Mouse (Mus musculus): Measurements from ENCODE around the gene Nostrin. TPM values are rescaled to one million over a fixed set of nuclear protein-coding genes. Genes with fewer than 3 reads are reported as not detected.

Nostrin gene
- polyA plus RNA-seq, 1 experiment, result 0.60 TPM

DNA sequence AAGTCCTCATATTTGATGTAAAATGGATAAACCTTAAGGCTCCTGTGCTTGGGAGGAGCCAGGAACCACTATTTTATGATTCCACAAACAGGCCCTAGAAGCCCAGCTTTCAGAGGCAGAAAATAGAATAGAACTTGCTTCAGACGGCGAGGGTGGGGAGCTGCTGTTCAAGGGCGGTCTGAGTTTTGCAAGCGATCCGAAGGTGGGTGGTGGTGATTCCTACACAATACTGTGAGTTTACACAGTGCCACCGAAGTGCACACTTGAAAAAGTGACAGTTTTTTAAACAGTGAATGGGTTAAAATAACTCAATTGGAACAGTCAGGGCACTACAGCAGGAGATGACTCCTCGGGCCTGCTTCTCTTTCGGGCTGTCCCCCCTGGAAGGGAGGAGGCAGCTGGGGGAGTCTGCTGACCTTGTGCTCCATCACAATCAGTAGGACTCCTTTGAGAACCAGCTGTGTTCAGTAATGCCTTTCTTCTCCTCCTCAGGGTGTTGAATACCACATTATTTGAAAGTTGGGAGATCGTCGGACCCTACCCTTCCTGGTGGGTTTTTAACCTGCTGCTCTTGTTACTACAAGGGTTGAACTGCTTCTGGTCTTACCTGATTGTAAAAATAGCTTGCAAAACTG, 31.0 kb upstream of the Nostrin start:
- H3K27ac ChIP-seq (ENCODE audit: insufficient read depth, low read length), result no peak overlapping the region
- TF ChIP-seq POLR2A (IDR thresholded peaks at IDR 0.05; ENCODE audit: low read depth, low read length) (no peak), CTCF (IDR thresholded peaks at IDR 0.05; ENCODE audit: borderline replicate concordance, insufficient read depth, low read length) (no peak)
- H3K4me3 ChIP-seq (ENCODE audit: insufficient read depth, low read length), result no peak overlapping the region
- H3K4me1 ChIP-seq (ENCODE audit: control insufficient read depth, insufficient read depth, low read length), result peaks cover 4% of the 10 kb centered on the region

DNA sequence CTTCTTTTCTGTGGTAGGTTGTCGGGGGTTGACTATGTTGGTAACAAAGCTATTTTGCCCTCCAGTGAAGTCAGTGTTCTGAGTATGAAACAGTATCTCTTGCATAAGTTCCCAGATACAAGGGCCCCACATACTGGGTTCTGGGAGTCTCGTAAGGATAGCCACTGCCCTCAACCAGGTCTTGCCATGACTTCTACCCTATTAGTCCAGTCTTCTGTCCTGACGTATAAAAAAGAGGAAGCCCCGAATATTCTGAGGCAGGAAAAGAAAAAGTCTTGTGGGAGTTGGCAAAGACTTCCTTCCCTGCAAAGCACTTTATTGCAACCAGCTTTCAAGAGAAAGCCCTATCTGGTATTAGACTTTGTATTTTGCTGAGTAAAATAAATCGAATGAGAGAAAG, 26.4 kb upstream of the Nostrin start:
- TF ChIP-seq POLR2A (IDR thresholded peaks at IDR 0.05; ENCODE audit: low read depth, low read length) (no peak), CTCF (IDR thresholded peaks at IDR 0.05; ENCODE audit: borderline replicate concordance, insufficient read depth, low read length) (no peak)
- H3K27ac ChIP-seq (ENCODE audit: insufficient read depth, low read length), result peak overlapping the region; percentile 60

DNA sequence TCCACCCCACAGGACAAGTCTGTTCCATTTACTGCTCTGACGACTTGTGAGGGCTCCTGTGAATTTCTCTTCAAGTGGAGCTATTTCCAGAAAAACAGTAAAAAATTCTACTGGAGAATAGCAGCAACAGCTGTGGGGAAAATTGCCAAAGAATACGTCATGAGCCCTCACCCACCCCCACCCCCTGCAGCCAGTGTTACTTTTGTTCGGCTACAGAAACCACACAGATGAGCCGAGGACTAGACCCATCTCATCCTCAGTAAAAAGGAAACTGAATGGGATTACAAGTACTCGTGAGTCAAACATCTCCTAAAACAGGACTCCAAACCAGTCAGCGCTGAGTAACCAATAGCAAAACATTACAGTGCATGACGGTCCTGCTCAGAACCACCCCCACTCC, 25.9 kb upstream of the Nostrin start:
- Histone ChIP-seq H3K4me1 (ENCODE audit: control insufficient read depth, insufficient read depth, low read length) (peaks cover 4% of the 10 kb centered on the region), H3K4me3 (ENCODE audit: insufficient read depth, low read length) (no peak overlapping the region), H3K27ac (ENCODE audit: insufficient read depth, low read length) (peak overlapping the region; percentile 60)
- no peak for TF ChIP-seq CTCF (IDR thresholded peaks at IDR 0.05; ENCODE audit: borderline replicate concordance, insufficient read depth, low read length)
- TF ChIP-seq POLR2A (IDR thresholded peaks at IDR 0.05; ENCODE audit: low read depth, low read length), result no peak

More for the DNA sequence above, 26.4 kb upstream of the Nostrin start:
- H3K4me1 ChIP-seq (ENCODE audit: control insufficient read depth, insufficient read depth, low read length), result peaks cover 4% of the 10 kb centered on the region
- no peak overlapping the region for H3K4me3 ChIP-seq (ENCODE audit: insufficient read depth, low read length)

DNA sequence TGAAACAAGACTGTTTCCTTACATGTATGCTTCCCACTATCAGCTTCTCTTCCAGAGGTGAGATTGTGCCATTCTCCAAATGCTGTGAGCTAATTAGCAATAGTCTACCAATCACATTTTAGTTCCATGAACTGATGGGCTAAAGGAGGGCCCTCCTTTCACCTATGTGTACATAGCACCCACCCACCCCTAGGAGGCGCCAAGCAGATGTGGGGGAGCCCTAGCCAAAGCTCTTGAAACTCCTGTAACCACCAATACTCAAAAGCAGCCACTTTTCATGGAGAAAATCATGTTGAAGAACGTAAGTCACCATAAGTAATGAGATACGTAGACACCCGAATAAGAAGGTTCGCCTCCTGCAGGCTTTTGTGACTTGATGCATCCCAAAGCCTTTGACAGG, 23.0 kb upstream of the Nostrin start:
- TF ChIP-seq POLR2A (IDR thresholded peaks at IDR 0.05; ENCODE audit: low read depth, low read length) (no peak), CTCF (IDR thresholded peaks at IDR 0.05; ENCODE audit: borderline replicate concordance, insufficient read depth, low read length) (no peak)
- no peak overlapping the region for H3K4me3 ChIP-seq (ENCODE audit: insufficient read depth, low read length)

DNA sequence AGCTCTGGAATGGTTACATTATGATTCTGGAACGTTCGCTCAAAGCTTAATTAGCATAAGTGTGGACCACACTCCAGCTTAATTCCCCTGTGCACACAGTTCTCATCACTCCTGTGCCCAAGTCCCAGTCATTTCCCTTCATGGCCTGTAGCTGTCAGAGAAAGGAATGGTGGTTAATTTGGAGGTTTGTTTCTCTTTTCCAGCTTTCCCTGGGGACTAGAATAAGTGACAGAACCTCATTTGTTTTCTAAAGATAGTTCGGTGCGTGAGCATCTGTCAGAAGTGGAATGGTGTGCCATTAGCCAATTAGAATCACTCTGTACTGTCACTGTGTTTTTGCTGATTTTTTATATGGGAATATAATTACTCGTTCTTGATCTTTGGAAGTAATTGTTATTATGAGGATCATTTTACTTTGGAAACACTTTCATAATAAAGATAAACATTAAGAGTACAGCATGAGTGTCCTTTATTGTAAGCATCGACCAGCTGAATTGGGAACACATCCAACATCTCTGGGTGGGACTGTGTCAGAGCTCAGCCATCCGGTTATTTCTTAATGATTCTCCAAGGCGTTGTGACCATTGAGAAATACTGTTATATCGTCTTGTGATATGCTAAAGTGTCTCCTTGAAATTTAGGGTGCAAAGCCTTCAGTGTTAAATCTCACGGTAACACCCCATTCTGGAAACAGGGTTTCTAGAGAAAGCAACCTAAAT, 21.6 kb upstream of the Nostrin start:
- no peak overlapping the region for H3K4me3 ChIP-seq (ENCODE audit: insufficient read depth, low read length)
- H3K4me1 ChIP-seq (ENCODE audit: control insufficient read depth, insufficient read depth, low read length), result peaks cover 3% of the 10 kb centered on the region
- no peak for TF ChIP-seq POLR2A (IDR thresholded peaks at IDR 0.05; ENCODE audit: low read depth, low read length)
- no peak for TF ChIP-seq CTCF (IDR thresholded peaks at IDR 0.05; ENCODE audit: borderline replicate concordance, insufficient read depth, low read length)
- no peak overlapping the region for H3K27ac ChIP-seq (ENCODE audit: insufficient read depth, low read length)

More for the DNA sequence above, 23.0 kb upstream of the Nostrin start:
- H3K4me1 ChIP-seq (ENCODE audit: control insufficient read depth, insufficient read depth, low read length), result peaks cover 4% of the 10 kb centered on the region
- no peak overlapping the region for H3K27ac ChIP-seq (ENCODE audit: insufficient read depth, low read length)

DNA sequence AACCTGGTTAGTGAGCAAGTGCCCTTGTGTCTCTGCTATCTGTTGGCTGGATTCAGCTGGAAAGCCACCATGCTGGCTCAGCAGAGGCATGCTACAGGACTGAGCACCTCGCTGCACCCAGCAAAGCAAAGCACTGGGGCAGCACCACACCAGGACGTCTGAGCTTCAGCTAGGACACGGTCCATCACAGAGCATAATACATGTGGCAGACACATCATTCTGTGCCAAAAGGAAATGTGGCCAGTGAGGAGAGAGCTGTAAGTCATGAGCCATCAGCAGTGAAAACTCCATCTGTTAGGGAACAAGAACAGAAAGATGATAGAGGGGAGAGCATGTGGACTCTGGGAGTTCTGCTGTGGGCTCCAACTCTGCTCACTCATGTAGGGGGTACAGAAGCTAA, 19.7 kb upstream of the Nostrin start:
- no peaks in the 10 kb centered on the region for H3K4me1 ChIP-seq (ENCODE audit: control insufficient read depth, insufficient read depth, low read length)
- H3K27ac ChIP-seq (ENCODE audit: insufficient read depth, low read length), result no peak overlapping the region
- H3K4me3 ChIP-seq (ENCODE audit: insufficient read depth, low read length), result no peak overlapping the region
- TF ChIP-seq POLR2A (IDR thresholded peaks at IDR 0.05; ENCODE audit: low read depth, low read length) (no peak), CTCF (IDR thresholded peaks at IDR 0.05; ENCODE audit: borderline replicate concordance, insufficient read depth, low read length) (no peak)

DNA sequence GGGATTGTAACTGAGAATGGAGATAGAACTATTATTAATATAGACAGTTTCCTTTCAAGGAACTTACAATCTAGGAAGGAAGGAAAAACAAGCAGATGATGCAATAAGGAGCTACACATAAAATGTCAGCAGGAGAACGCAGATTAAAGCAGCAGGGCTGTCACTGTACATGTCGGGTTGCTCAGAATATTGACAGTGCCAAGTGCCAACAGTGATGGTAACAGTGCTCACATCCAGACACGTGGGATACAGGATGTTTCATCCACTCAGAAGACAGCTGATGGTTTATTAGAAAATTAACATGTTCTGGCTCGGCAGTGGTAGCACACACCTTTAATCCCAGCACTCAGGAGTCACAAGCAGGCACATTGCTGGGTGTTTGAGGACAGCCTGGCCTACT, 18.8 kb upstream of the Nostrin start:
- TF ChIP-seq POLR2A (IDR thresholded peaks at IDR 0.05; ENCODE audit: low read depth, low read length) (no peak), CTCF (IDR thresholded peaks at IDR 0.05; ENCODE audit: borderline replicate concordance, insufficient read depth, low read length) (no peak)
- Histone ChIP-seq H3K27ac (ENCODE audit: insufficient read depth, low read length) (no peak overlapping the region), H3K4me1 (ENCODE audit: control insufficient read depth, insufficient read depth, low read length) (0 out of 2 replicates have a peak, but pooled peaks cover under 1% of the 10 kb centered on the region), H3K4me3 (ENCODE audit: insufficient read depth, low read length) (no peak overlapping the region)

DNA sequence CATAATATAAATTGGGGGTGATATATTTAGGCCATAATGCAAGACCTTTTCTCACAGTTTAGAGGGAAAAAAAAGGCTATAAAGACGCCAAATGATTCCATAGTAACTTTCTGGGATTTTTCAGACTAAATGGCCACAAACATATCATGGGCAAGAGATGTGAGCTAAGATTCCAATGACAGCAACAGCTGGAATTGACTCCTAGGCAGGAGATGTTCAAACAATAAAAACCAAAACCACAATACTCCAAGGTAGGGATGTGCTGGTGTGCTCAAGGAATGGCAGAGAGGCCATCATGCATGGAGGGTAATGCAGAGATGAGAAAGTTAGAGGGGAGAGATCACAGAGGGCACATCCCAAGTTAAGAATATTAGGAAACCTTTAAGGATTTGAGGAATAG, 16.6 kb upstream of the Nostrin start:
- 0 out of 2 replicates have a peak, but pooled peaks cover 4% of the 10 kb centered on the region for H3K4me1 ChIP-seq (ENCODE audit: control insufficient read depth, insufficient read depth, low read length)
- H3K27ac ChIP-seq (ENCODE audit: insufficient read depth, low read length), result no peak overlapping the region
- TF ChIP-seq POLR2A (IDR thresholded peaks at IDR 0.05; ENCODE audit: low read depth, low read length), result no peak
- no peak overlapping the region for H3K4me3 ChIP-seq (ENCODE audit: insufficient read depth, low read length)

DNA sequence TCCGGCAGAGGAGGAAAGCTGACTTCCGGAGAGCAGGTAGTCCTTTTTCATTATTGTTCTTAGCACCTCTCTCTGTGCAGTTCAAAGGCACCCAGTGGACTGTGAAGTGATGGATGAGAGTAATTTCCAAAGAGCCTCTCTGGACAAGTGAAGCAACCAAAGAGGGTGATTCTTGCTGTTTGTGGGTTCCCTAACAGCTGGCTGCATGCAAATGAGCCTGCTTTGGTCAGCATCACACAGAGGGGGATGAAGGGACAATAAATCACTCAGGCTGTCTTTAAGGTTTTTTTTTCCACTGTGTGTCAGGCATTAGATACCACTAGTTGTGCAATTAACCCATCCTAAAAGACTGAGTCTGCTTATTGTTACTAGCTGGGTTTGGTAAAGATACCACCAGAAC, 15.9 kb upstream of the Nostrin start:
- Histone ChIP-seq H3K4me3 (ENCODE audit: insufficient read depth, low read length) (no peak overlapping the region), H3K4me1 (ENCODE audit: control insufficient read depth, insufficient read depth, low read length) (0 out of 2 replicates have a peak, but pooled peaks cover 4% of the 10 kb centered on the region), H3K27ac (ENCODE audit: insufficient read depth, low read length) (no peak overlapping the region)
- TF ChIP-seq POLR2A (IDR thresholded peaks at IDR 0.05; ENCODE audit: low read depth, low read length) (no peak), CTCF (IDR thresholded peaks at IDR 0.05; ENCODE audit: borderline replicate concordance, insufficient read depth, low read length) (no peak)

DNA sequence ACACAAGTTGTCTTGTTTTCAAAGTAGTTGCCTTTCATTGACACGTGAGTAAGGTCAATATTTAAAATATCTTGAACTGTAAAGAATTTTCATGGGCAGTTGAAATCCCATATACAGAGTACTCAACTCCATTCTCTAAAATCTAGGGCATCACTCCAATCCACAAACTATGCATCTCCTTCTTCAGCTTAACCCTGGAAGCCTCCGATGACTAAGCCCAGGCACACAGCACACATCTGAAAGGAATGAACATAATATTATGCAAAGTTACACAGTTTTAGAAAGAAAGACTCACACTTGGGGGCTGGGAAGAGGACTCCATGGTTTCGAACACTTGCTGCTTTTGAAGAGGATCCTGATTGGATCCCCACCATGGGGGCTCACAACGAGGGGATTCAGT, 13.9 kb upstream of the Nostrin start:
- Histone ChIP-seq H3K27ac (ENCODE audit: insufficient read depth, low read length) (peak overlapping the region; percentile 86; the same call in 1 of the 2 replicates), H3K4me3 (ENCODE audit: insufficient read depth, low read length) (no peak overlapping the region), H3K4me1 (ENCODE audit: control insufficient read depth, insufficient read depth, low read length) (0 out of 2 replicates have a peak, but pooled peaks cover 4% of the 10 kb centered on the region)
- TF ChIP-seq CTCF (IDR thresholded peaks at IDR 0.05; ENCODE audit: borderline replicate concordance, insufficient read depth, low read length) (no peak), POLR2A (IDR thresholded peaks at IDR 0.05; ENCODE audit: low read depth, low read length) (no peak)
